Mouse (Mus musculus) adrenal gland, adult 8-10 months (tissue): ENCODE results near the gene Mef2b. TPM values are rescaled to one million over a fixed set of nuclear protein-coding genes. Genes with fewer than 3 reads are reported as not detected.
A peak's percentile ranks its signal among the peaks of the same experiment; 100 is the strongest.
"Not testable (repeated sequence)": the region's sequence is repeated elsewhere in the genome, so short reads cannot be mapped to it uniquely, and the experiment has no call there.

Experiments used
- DNase-seq: peaks from one replicate; pipeline ENCODE4 v3.0.0; 2022
- total RNA-seq, 4 experiments: library from RNA; stranded (reverse); gene quantifications; 2 replicates each; pipeline ENCODE4 v1.2.4; 2022

Gene Mef2b
- total RNA-seq, 4 experiments from 2014 or later, result 0.70 to 1.4 (median 0.99) TPM

DNA sequence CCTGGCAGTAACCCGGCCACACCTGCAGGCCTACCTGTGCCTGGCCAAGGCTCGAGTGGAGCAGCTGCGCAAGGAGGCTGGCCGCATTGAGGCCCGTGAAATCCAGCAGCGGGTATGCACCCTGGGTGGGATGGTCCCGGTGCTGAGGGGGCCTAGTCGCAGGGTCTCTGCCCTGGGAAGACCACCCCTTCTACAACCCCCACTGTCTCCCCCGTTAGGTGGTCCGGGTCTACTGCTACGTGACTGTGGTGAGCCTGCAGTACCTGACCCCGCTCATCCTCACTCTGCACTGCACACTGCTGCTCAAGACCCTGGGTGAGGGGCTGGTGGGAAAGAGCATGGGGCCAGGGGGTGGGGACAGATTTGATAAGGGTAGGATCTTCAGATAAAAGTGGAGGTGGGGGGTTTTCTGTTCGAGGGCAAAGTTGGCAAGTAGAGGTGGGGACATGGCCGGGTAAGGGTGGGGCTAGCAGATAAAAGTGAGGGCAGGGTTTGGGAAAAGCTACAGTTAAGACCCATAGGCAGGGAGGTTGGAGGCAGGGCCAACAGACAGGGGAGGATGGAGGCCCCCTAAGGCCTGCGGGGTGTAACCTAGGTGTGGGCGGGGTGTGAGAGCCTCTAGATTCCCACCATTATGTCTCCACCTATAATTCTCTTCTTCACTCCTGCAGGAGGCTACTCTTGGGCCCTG, 41.8 kb downstream of the Mef2b start:
- no peak for DNase-seq

- no peak for DNase-seq
Observed at GRCm38 (mm10) chr8:70181903-70182252, 42.4 kb downstream of the Mef2b start.

GRCm38 (mm10) chr8:70183194-70183593, 43.7 kb downstream of the Mef2b start:
- peak; percentile 35 for DNase-seq

GRCm38 (mm10) chr8:70188707-70189106, 49.2 kb downstream of the Mef2b start:
- no peak for DNase-seq

- no peak for DNase-seq
Observed at GRCm38 (mm10) chr8:70193238-70193637, 53.7 kb downstream of the Mef2b start.

- peak; percentile 57 for DNase-seq
Observed at GRCm38 (mm10) chr8:70194191-70194590, 54.7 kb downstream of the Mef2b start.

DNA sequence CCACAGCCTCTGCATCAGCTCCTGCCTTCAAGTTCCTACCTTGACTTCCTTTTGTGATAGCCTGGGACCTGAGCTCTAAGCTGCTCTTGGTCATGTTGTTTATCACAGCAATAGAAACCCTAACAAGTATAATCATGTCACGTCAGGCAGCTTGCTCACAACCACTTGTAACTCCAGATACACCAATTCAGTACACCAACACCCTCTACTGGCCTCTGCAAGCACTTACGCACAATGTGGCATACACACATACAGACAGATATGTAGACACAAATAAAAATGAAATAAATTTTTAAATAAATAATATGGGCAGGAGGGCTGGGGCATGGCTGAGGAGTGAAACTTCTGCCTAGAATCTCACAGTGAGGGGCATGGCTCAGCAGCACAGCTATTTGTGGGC, 56.3 kb downstream of the Mef2b start:
- no peak for DNase-seq

DNA sequence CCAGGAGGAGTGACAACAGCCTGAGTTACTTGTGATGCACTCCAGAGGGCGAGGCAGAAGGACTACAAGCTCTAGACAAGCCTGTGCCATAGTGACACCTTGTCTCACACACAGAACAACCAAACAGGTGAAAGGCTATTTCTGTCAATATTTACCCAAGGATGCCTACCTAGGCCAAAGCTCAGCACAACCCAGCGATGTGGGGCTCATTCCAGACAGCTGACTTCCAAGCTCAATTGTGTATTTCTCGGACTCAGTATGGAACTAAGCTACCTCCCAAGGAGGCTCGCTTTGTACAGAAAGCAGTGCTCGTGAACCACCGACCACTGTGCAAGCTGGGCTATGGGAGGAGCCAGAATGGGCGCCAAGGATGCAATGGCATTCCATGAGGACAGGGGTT, 58.1 kb downstream of the Mef2b start:
- DNase-seq, result no peak

DNA sequence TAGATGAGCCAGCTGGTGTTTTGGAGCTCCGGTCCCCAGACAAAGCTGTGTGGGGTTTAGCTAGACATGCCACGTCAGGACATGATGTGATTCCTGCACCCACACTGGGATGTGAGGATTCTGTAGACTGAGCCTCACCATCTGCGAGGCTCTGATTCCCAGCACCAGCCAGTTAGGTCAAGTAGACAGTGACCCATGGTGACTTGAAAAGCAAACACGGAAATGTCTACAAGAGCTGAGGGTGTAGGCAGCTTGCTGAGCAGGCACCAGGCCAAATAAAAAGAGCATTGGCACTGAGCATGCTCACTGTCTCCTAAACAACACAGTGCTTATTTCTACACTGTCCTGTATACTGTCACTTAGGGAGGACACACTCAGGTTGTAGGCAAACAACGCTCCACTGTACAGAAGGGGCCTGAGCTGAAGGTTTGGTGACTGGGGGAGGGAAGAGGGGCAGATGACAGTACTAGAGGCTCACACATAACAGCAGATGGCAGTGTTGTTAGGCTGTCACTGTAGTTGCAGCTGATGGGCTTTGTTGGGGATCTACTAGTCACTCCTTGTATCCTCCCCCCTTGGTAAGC, 60.7 kb downstream of the Mef2b start:
- no peak for DNase-seq

- no peak for DNase-seq
Observed at GRCm38 (mm10) chr8:70201417-70201816, 61.9 kb downstream of the Mef2b start.

- DNase-seq, result no peak
Observed at GRCm38 (mm10) chr8:70203072-70203471, 63.6 kb downstream of the Mef2b start.

DNA sequence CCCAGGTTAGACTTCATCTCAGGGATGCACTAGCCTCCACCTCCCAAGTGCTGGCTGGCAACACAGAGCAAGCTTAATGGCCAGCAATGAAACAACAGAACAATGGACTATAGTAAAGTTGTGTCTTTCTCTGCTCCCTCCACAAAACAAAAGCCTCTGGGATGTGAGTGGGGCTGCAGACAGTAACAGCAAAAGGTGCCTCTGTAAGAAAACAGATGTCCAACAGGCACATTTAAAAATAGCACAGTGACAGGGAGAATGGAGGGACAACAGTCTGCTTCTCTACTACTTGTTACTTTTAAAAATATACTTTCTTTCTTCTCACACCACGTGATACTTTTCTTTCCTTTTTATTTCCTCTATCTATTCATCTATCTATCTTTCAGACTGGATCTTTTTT, 65.2 kb downstream of the Mef2b start:
- no peak for DNase-seq

- DNase-seq, result no peak
Observed at GRCm38 (mm10) chr8:70208130-70208529, 68.6 kb downstream of the Mef2b start.

DNA sequence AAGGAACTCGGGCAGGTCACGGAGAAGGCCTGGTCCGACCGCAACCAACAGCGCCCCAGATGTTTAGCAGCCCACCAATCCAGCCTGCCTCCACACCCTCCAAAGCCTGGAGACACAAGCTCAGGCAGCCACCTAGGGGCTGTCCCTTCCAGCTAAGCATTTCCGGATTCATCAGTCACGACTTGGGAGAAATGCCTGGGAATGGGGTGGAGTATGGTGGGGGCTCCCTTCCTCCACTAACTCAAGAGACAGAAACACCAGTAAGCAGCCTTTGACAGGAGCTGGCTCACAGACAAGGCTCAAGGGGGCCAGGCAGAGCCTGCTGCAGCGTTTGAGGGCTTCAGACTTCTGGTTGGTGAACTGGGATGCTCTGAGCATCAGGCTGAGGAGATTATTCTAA, 71.0 kb downstream of the Mef2b start:
- DNase-seq, result no peak

DNA sequence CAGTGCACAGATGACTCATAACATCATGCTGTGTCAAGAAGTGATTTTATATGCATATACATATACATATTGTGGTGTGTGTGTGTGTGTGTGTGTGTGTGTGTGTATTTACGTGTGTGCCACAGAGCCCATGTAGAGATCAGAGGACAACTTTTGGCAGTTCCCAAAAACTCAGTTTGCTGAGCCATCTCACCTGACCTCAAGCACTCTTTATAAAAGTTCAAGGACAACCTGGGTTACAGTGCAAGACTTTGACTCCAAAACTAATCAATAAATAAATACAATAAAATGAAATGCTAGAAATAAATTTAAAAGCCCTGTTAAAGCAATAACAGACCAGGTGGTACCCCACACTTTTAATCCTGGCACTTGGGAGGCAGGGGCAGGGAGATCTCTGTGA, 71.8 kb downstream of the Mef2b start:
- DNase-seq, result no peak

- DNase-seq, result no peak
Observed at GRCm38 (mm10) chr8:70211726-70212111, 72.2 kb downstream of the Mef2b start.

DNA sequence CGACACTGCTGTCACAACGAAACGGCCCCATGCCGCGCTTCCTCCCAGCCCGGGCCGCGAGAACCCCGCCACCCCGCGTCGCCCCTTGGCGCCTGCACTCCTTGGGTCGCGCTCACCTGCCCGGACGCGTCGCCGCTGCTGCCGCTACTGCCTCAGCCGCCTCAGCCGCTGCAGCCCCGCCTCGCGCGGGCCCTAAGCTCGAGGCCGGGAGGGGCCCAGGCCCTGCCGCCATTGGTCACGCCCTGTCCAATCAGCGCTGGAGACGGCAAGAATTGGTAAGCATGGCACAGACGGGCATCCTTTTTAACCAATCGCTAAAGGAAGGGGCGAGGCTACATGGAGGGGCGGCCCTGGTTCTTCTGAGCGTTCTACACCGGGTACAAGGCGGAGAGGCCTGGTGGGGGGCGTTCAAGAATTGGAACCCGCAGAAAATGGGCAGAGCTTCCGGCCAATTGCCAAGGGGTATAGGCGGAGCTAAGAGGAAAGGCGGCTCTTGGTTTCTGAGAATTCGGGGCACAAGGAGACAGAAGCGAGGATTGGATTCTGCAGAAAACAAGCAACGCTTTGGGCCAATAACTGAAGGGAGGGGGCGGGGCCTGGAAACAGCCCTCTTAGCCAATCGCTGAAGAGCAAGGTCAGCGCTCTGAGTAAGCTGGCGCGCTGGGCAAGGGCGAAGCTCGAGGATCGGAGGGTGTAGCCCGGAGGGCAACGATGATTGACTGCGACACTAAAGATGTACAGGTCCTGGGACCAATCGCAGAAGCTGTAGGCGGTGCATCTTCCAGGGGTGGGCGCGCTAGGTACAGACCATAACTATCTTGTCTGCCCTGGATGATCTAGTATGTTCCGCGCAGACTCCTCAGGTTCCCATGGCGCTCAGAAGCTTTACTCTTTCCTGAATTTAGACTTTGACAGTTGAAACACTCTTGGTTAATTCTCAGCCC, 72.9 kb downstream of the Mef2b start, which contains the start of gene Slc25a42:
TSS of gene Slc25a42 (minus strand) at position 194 of the 944 bp plus-strand sequence.
- DNase-seq, result peak; percentile 100

DNA sequence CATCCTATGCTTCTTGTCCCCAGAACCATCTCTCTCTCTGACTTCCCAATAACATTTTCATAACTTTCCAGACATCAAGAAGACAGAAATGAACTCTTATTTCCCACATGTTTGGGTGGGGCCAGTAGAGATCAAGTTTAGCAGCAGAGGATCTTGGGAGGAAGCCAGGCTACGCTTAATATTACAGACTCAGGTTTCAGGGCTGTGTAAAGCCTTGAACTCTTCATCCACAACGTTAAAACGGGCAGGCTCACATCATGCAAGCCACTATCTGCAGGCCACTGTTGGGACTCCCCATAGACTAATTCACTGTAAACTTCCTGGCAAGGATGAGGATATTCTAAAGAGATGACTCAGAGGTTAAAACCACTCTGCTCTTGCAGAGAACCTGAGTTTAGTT, 74.9 kb downstream of the Mef2b start:
- DNase-seq, result no peak

GRCm38 (mm10) chr8:70215092-70215491, 75.6 kb downstream of the Mef2b start:
- DNase-seq, result no peak

DNA sequence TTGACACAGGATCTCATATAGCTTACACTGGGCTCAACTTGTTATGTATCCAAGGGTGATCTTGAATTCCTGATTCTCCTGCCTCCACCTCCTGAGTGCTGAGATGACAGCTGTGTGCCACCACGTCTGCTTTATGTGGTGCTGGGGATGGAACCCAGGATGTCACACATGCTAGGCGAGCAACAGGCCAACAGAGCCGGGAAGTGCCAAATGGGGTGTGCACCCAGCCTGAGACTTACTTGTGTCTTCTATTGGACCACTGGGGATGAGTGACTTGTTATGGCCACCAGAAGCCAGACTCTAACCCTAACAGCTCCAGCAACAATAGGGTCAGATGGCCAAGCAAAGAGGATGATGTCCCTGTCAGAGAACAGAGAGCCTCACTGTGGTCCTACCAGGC, 76.7 kb downstream of the Mef2b start:
- not testable (repeated sequence) for DNase-seq

DNA sequence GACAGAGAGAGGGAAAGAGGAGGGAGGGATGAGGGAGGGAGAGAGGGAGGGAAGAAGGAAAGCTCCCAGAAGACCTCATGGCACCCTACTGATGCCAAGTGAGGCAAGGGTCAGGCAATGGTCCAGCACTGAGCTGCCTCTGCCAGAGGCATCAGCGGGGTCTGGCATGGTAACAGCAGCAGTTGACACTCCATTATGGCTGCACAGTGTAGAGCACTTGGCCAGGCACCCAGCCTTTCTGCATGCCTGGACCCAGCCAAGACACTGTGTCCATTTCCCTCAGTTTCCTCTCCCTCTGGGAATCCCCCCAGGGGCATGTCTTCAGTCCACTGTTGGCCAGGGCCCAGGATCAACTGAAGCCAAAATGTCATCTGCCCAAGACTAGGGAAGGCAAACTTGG, 77.1 kb downstream of the Mef2b start:
- DNase-seq, result peak; percentile 50
